Mouse (Mus musculus) limb, embryonic 13.5 days (tissue): Measurements from ENCODE around the gene Trim61. TPM values are rescaled to one million over a fixed set of nuclear protein-coding genes. Genes with fewer than 3 reads are reported as not detected.
A peak's percentile ranks its signal among the peaks of the same experiment; 100 is the strongest.
"Not testable (repeated sequence)": the region's sequence is repeated elsewhere in the genome, so short reads cannot be mapped to it uniquely, and the experiment has no call there.

ENCODE experiments used
- ATAC-seq: fragments of 200-750 bp; cut with Nextera tagmentation; 2 replicates; pipeline ENCODE4 v1.8.0; 2017; ENCODE audit warnings: low read depth, moderate number of reproducible peaks, moderate TSS enrichment; ENCODE audit not compliant: low FRiP score
- H3K27ac ChIP-seq: fragments of 300-500 bp; sonication (generic); 2 replicates; pipeline ENCODE4 v1.5.1; 2015; ENCODE audit warnings: inconsistent platforms, mild to moderate bottlenecking, moderate library complexity
- H3K27me3 ChIP-seq: fragments of 300-500 bp; sonication (generic); 2 replicates; pipeline ENCODE4 v1.6.1; 2015; ENCODE audit warnings: mild to moderate bottlenecking, inconsistent platforms
- H3K36me3 ChIP-seq: fragments of 300-500 bp; sonication (generic); 2 replicates; pipeline ENCODE4 v1.6.1; 2015; ENCODE audit warnings: inconsistent platforms, mild to moderate bottlenecking, moderate library complexity
- H3K4me1 ChIP-seq: fragments of 300-500 bp; sonication (generic); 2 replicates; pipeline ENCODE4 v1.6.1; 2015; ENCODE audit warnings: inconsistent platforms
- H3K4me2 ChIP-seq: fragments of 300-500 bp; sonication (generic); replicated peaks from 2 replicates; pipeline ENCODE4 v1.6.1; 2015; ENCODE audit warnings: inconsistent platforms, mild to moderate bottlenecking, moderate library complexity
- H3K4me3 ChIP-seq: fragments of 300-500 bp; sonication (generic); 2 replicates; pipeline ENCODE4 v1.5.1; 2015; ENCODE audit warnings: moderate library complexity, mild to moderate bottlenecking, inconsistent platforms
- H3K9ac ChIP-seq: fragments of 300-500 bp; sonication (generic); 2 replicates; pipeline ENCODE4 v1.6.1; 2015; ENCODE audit warnings: mild to moderate bottlenecking, inconsistent platforms
- H3K9me3 ChIP-seq: fragments of 300-500 bp; sonication (generic); 2 replicates; pipeline ENCODE4 v1.6.1; 2016; ENCODE audit warnings: inconsistent platforms
- WGBS: fragments of 180-500 bp; shearing (Covaris S2); methylation state at CpG from one replicate; pipeline ENCODE4 v1.1.7; 2015; 5-methylcytosine and 5-hydroxymethylcytosine counted together
- polyA plus RNA-seq: library from polyadenylated mRNA; unstranded; fragments of >200 nt; fragmentation: Nextera tagmentation; extraction: Ambion mirVana; gene quantifications from 2 replicates; pipeline ENCODE4 v1.2.1, GENCODE M21; 2015

Gene Trim61
- polyA plus RNA-seq, 1 experiment from 2014 or later = 0.25 TPM

GRCm38 (mm10) chr8:65037117-65037533, 18.8 kb upstream of the Trim61 start, which contains the start of gene Apela:
Apela (minus strand) TSS chr8:65037336.
- Histone ChIP-seq H3K4me3 (peak within 1 kb of the TSS; percentile 41), H3K9me3 (no peaks in the 10 kb centered on the region), H3K27me3 (no peaks in the 10 kb centered on the region), H3K9ac (peak within 1 kb of the TSS; percentile 32; the same call in 1 of the 2 replicates), H3K4me2 (peak within 1 kb of the TSS; percentile 71), H3K4me1 (peaks cover 31% of the 10 kb centered on the region), H3K36me3 (no peaks in the 10 kb centered on the region), H3K27ac (no peak within 1 kb of the TSS; the same call in 1 of the 2 replicates)
- ATAC-seq = peak; percentile 83
- WGBS = 0% methylated on average over 8 of the region's 8 CpGs

GRCm38 (mm10) chr8:65034136-65034535, 15.8 kb upstream of the Trim61 start:
- H3K36me3 ChIP-seq = no peaks in the 10 kb centered on the region
- no peak overlapping the region for H3K9ac ChIP-seq
- no peak for ATAC-seq
- H3K27me3 ChIP-seq = no peaks in the 10 kb centered on the region
- H3K4me2 ChIP-seq = no peak overlapping the region; the same call in 1 of the 2 replicates
- no peak overlapping the region for H3K4me3 ChIP-seq
- H3K4me1 ChIP-seq = peaks cover 47% of the 10 kb centered on the region
- peak overlapping the region; percentile 44; the same call in 1 of the 2 replicates for H3K27ac ChIP-seq
- 18% methylated on average over 2 of the region's 2 CpGs for WGBS
- no peaks in the 10 kb centered on the region for H3K9me3 ChIP-seq

GRCm38 (mm10) chr8:65033056-65033455, 14.7 kb upstream of the Trim61 start:
- no peak overlapping the region for H3K4me3 ChIP-seq
- no peaks in the 10 kb centered on the region for H3K36me3 ChIP-seq
- no peak overlapping the region for H3K9ac ChIP-seq
- ATAC-seq = no peak
- peaks cover 48% of the 10 kb centered on the region for H3K4me1 ChIP-seq
- no peak overlapping the region for H3K4me2 ChIP-seq
- H3K27me3 ChIP-seq = no peaks in the 10 kb centered on the region
- no peak overlapping the region for H3K27ac ChIP-seq
- no peaks in the 10 kb centered on the region for H3K9me3 ChIP-seq
- WGBS = 83% methylated on average over 13 of the region's 13 CpGs

GRCm38 (mm10) chr8:65032107-65032506, 13.8 kb upstream of the Trim61 start:
- 89% methylated on average over 1 of the region's 1 CpGs for WGBS

GRCm38 (mm10) chr8:65030735-65031485, 12.6 kb upstream of the Trim61 start:
- Histone ChIP-seq H3K9me3 (no peaks in the 10 kb centered on the region), H3K27me3 (no peaks in the 10 kb centered on the region), H3K4me2 (no peak overlapping the region), H3K9ac (no peak overlapping the region), H3K36me3 (no peaks in the 10 kb centered on the region), H3K27ac (peak overlapping the region; percentile 39; the same call in 1 of the 2 replicates), H3K4me1 (peaks cover 41% of the 10 kb centered on the region), H3K4me3 (no peak overlapping the region)
- peak; percentile 82 for ATAC-seq
- 41% methylated on average over 4 of the region's 4 CpGs for WGBS

More at GRCm38 (mm10) chr8:65032107-65032506, 13.8 kb upstream of the Trim61 start:
- Histone ChIP-seq H3K9ac (no peak overlapping the region), H3K9me3 (no peaks in the 10 kb centered on the region), H3K36me3 (no peaks in the 10 kb centered on the region), H3K4me1 (peaks cover 41% of the 10 kb centered on the region), H3K4me2 (no peak overlapping the region), H3K27me3 (no peaks in the 10 kb centered on the region), H3K27ac (no peak overlapping the region), H3K4me3 (no peak overlapping the region)
- ATAC-seq = no peak

GRCm38 (mm10) chr8:65029776-65030175, 11.5 kb upstream of the Trim61 start:
- WGBS = 44% methylated on average over 4 of the region's 4 CpGs
- ATAC-seq = no peak
- Histone ChIP-seq H3K27ac (no peak overlapping the region), H3K27me3 (no peaks in the 10 kb centered on the region), H3K4me3 (no peak overlapping the region), H3K36me3 (no peaks in the 10 kb centered on the region), H3K9me3 (no peaks in the 10 kb centered on the region), H3K4me2 (no peak overlapping the region), H3K9ac (no peak overlapping the region), H3K4me1 (peaks cover 33% of the 10 kb centered on the region)

GRCm38 (mm10) chr8:65028959-65029686, 10.8 kb upstream of the Trim61 start:
- ATAC-seq = no peak
- Histone ChIP-seq H3K4me1 (peaks cover 27% of the 10 kb centered on the region), H3K36me3 (no peaks in the 10 kb centered on the region), H3K9me3 (no peaks in the 10 kb centered on the region), H3K4me2 (no peak overlapping the region), H3K4me3 (no peak overlapping the region), H3K27ac (no peak overlapping the region), H3K27me3 (no peaks in the 10 kb centered on the region), H3K9ac (no peak overlapping the region)
- WGBS = 65% methylated on average over 12 of the region's 12 CpGs

- H3K4me2 ChIP-seq = no peak overlapping the region
- no peaks in the 10 kb centered on the region for H3K9me3 ChIP-seq
- H3K27me3 ChIP-seq = no peaks in the 10 kb centered on the region
- no peaks in the 10 kb centered on the region for H3K36me3 ChIP-seq
- H3K4me3 ChIP-seq = no peak overlapping the region
- H3K4me1 ChIP-seq = no peaks in the 10 kb centered on the region
- H3K9ac ChIP-seq = no peak overlapping the region
- 51% methylated on average over 8 of the region's 8 CpGs for WGBS
- peak; percentile 51; the same call in 1 of the 2 replicates for ATAC-seq
- no peak overlapping the region for H3K27ac ChIP-seq
Observed at GRCm38 (mm10) chr8:65022485-65022884, 4.2 kb upstream of the Trim61 start.

GRCm38 (mm10) chr8:65007616-65008015, 10.7 kb downstream of the Trim61 start:
- WGBS = 80% methylated on average over 6 of the region's 6 CpGs
- H3K4me3 ChIP-seq, H3K9me3 ChIP-seq, H3K27me3 ChIP-seq, H3K4me1 ChIP-seq, H3K9ac ChIP-seq, H3K27ac ChIP-seq, H3K4me2 ChIP-seq, ATAC-seq, H3K36me3 ChIP-seq: not testable (repeated sequence)

GRCm38 (mm10) chr8:64998806-64999365, 19.4 kb downstream of the Trim61 start:
- H3K4me2 ChIP-seq = no peak overlapping the region
- no peak overlapping the region for H3K9ac ChIP-seq
- H3K9me3 ChIP-seq = no peaks in the 10 kb centered on the region
- WGBS = 45% methylated on average over 4 of the region's 4 CpGs
- H3K4me3 ChIP-seq = no peak overlapping the region
- peak; percentile 87 for ATAC-seq
- H3K4me1 ChIP-seq = peaks cover 7% of the 10 kb centered on the region; the same call in 1 of the 2 replicates
- H3K27ac ChIP-seq = peak overlapping the region; percentile 6; the same call in 1 of the 2 replicates
- no peaks in the 10 kb centered on the region for H3K36me3 ChIP-seq
- H3K27me3 ChIP-seq = no peaks in the 10 kb centered on the region

GRCm38 (mm10) chr8:64987731-64988130, 30.6 kb downstream of the Trim61 start, which contains the start of gene Trim75:
Trim75 (minus strand) TSS chr8:64987831.
- 83% methylated on average over 4 of the region's 4 CpGs for WGBS
- H3K4me2 ChIP-seq = no peak within 1 kb of the TSS

More at GRCm38 (mm10) chr8:64987731-64988130, 30.6 kb downstream of the Trim61 start, which contains the start of gene Trim75:
- Histone ChIP-seq H3K9me3 (no peaks in the 10 kb centered on the region), H3K9ac (no peak within 1 kb of the TSS), H3K4me3 (no peak within 1 kb of the TSS), H3K4me1 (no peaks in the 10 kb centered on the region), H3K36me3 (no peaks in the 10 kb centered on the region), H3K27ac (no peak within 1 kb of the TSS), H3K27me3 (no peaks in the 10 kb centered on the region)
- no peak for ATAC-seq
